Mouse (Mus musculus) c-Kit-positive CD71-negative TER-119-negative erythroid progenitor cells, embryonic 14.5 days (primary cell): ENCODE data around the gene Paqr9.

Experiments
- DNase-seq: peaks from one replicate; pipeline ENCODE4 v3.0.0-alpha.2; 2013; ENCODE audit warnings: low read depth

Gene Paqr9

DNA sequence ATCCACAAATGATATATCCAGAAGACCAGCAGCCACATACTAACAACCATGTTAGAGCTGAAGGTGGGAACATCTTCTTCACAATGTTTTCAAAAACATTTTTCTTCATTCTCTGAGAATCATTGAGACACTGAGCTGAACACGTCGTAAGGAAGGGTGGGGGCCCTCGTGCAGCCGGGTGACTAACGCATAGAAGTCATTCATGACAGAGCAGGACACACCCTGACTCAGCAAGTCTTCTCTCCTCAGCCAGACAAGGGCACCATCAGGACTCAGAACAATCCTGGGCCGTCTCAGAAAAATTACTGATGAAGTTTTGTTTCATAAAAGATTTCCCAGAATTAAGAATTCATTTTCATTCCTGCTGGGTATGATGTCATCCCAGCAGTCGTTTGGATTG is 12.8 kb upstream of the Paqr9 start:
- no peak for DNase-seq

DNA sequence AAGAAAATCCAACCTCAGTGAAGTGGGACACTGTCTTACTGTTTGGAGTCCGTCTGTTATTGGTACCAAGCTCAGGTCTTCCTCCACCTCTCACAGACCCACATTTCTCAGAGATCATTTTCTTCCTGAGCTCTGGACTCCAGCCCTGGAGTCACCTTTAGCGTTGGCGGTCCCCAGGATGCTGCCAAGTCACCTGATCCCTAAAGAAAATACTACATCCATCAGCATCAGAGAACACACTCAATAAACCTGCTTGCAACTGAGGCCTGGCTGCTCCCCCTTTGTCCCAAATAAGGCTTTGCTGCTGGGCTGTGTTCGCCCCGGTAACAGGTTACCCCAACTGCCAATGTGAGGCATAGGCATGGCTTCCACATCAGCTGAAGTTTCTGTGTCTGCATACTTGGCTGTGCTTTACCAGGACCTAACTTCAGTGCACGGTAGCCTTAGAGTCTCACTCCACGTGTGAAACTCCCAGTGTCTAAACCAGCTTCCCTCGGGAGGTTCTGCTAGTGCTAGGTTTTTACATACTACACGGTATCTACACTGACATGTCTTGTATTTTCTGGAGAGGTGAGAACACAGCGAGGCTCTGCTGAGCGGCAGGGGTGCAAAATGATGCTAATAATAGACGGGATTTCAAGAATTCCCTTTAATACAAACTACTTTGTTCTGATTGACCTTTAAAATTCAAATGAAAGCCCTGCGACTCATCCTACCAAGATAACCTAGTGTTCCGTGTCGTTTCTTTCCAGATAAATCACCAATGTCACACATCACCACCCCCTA is 9.6 kb upstream of the Paqr9 start:
- no peak for DNase-seq

- no peak for DNase-seq
Measured at GRCm38 (mm10) chr9:95550856-95551774, 8.3 kb upstream of the Paqr9 start.

- DNase-seq = no peak
Measured at GRCm38 (mm10) chr9:95552175-95552705, 7.2 kb upstream of the Paqr9 start.

GRCm38 (mm10) chr9:95554231-95555221 is 4.9 kb upstream of the Paqr9 start:
- DNase-seq = no peak

DNA sequence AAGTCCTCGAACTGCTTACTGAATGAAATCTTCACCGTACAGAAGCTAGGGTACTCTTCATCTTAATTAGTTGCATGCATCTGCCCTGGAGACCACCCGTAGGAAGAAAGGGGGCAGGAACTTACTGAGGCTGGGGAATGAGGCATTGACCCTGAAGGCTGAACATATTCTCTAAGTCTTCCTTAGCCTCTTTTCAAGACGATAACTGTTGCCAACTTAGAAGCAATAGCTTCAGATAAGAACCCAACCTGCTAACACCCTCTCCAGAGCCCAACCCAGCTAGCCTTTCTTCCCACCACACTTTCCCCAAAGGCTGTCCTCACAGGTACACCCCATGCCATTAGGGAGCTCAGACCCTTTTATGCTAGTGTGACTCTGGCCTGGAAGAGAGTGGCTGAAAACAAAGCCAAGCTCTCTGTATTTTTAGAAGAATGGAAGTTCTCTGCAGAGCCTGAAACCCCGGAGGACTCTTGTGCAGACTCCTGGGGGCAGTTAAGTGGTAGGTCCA is 4.2 kb upstream of the Paqr9 start:
- no peak for DNase-seq

- no peak for DNase-seq
Measured at GRCm38 (mm10) chr9:95556067-95556512, 3.4 kb upstream of the Paqr9 start.

GRCm38 (mm10) chr9:95557722-95558121 is 1.7 kb upstream of the Paqr9 start:
- no peak for DNase-seq

DNA sequence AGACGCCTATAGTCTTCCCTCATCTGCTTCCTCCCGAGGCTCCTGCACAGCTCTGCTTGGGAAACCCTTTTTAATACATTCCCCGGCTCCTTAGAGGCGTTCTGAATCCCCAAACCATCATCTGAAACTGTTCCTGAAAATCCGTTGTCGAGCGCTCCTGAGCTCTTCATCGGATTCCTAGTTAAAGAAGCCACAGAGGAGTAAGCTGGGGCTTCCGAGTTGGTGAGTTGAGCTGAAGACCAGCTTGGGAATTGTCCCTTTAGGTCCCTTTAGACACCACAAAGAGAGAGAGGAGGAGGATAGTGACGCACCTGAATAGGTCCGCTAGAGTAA is 765 bp upstream of the Paqr9 start:
- DNase-seq = no peak

- no peak for DNase-seq
Measured at GRCm38 (mm10) chr9:95559936-95560735, 679 bp downstream of the Paqr9 start.

- DNase-seq = no peak
Measured at GRCm38 (mm10) chr9:95564047-95564446, 4.6 kb downstream of the Paqr9 start.

DNA sequence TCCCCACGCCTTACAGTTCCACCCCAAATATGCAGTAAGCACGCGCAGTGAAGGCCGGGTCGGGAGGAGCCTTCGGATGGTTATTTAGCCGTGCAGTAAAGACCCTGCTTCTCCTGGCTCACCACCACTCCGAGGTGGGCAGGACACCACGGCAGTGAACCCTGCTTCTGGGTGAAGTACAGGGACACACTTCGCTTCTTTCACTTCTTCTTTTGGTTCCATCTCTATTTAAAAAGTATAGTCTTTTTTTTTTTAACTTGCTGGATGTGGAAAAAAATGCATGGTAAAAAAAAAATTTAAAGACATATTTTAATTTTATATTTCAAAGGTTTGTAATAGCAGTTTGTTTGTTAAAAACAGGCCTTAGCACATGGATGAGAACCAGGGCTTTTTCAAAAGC is 6.9 kb downstream of the Paqr9 start:
- no peak for DNase-seq

DNA sequence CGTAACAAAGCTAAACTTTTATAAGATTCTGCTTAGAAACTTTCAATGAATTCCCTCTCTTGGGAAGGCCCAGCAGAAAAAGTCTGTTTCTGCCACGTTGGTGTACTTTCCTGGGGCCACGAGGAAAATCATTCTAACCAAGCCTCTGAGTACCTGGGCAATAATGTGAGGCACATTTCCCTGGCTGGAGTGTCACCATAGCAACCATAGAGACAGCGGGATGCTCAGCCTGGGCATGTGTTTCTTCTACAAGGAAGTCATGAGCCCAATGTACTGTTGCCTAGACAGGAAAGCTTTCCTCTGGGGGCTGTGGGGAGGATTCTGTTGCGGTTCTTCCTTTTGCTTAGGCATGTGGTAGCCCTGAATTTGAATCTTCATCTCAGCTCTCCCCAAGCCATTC is 7.5 kb downstream of the Paqr9 start:
- DNase-seq = no peak

DNA sequence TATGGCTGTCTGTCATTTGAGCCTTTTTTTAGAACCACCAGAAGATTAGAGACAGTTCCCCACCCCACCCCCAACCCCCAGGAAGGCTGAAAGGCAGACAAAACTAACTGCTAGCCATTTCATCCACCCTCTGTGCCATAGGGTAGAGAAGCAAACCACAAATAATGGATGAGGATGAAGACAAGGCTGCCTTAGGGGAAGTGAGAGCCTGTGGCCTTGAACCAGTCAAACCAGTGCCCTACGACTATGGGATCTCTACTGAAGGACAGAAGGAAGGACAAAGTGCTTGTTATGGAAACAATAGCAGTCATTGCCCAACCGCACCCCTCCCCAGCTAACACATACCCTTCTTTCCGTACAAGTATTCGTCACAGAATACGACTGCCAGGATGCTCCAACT is 9.8 kb downstream of the Paqr9 start:
- DNase-seq = no peak

DNA sequence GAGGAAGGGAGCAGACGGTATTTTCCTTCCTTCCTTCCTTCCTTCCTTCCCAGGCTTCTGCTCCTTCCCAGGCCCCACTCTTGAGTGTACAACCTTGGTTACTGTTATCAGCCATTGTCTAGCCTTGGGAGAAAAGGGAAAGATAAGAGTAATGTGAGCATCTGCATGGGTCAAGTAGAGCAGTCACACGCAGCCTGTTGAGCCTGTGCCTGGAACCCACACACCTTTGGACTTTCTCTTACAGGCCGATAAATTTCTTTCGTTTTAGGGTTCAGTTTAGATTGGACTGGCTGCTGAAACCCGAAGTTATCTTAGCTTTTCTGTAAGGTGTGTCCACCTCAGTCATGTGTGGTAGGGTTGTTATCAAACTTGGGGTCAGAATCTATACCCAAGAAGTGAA is 10.5 kb downstream of the Paqr9 start:
- no peak for DNase-seq

GRCm38 (mm10) chr9:95570604-95571003 is 11.1 kb downstream of the Paqr9 start:
- no peak for DNase-seq

DNA sequence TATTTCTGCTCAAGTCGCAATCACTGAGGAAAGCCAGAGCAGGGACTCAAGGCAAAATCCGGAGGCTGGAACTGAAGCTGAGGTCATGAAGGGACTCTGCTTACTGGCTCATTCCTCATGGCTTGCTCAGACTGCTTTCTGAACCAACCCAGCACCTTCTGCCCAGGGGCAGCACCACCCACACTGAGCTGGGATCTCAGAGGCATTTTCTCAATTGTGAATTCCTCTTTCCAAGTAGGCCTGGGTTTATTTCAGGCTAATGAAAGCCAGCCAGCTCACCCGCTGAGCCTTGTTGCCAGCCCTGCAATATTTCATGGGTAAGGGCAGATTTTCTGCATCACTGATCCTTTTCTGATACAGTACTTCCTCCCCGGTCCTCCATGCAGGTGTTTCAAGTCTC is 12.0 kb downstream of the Paqr9 start:
- DNase-seq = no peak

GRCm38 (mm10) chr9:95572558-95572957 is 13.1 kb downstream of the Paqr9 start:
- no peak for DNase-seq

- no peak for DNase-seq
Measured at GRCm38 (mm10) chr9:95574116-95574515, 14.7 kb downstream of the Paqr9 start.

DNA sequence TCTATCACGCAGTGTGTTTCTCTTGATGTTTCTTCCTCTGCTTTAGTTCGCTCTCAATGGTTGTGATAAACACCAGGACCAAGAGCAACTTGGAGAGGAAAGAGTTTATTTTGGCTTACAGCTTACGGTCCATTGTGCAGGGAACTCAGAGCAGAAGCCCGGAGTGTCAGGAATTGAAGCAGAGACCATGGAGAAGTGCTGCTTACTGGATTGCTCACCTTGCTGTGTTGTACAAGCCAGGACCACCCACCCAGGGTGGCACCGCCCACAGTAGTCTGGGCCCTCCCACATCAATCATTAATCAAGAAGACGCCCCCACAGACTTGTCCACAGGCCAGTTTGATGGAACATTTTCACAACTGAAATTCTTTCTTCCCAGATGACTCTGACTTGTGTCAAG is 18.0 kb downstream of the Paqr9 start:
- DNase-seq = no peak
